Mouse (Mus musculus) left cerebral cortex, postnatal 25 days (tissue): ENCODE data around the gene Sirt7. TPM values are rescaled to one million over a fixed set of nuclear protein-coding genes. Genes with fewer than 3 reads are reported as not detected.
A peak's percentile ranks its signal among the peaks of the same experiment; 100 is the strongest.

Source experiments
- DNase-seq, 2 experiments: peaks; one replicate each; pipeline ENCODE4 v3.0.0; 2022; ENCODE audit warnings: low spot score in 2 of 2, mixed read lengths in 1 of 2
- intact Hi-C: fragments of 180-260 bp; cut with DNase I; formaldehyde crosslinking; loops from one replicate; pipeline ENCODE4 v1.15.1; 2025
- microRNA-seq, 2 experiments: library from miRNA; unstranded; fragments of <30 nt; microRNA quantifications; one replicate each; pipeline ENCODE4 v1.2.0; 2022
- total RNA-seq, 2 experiments: library from RNA; stranded (reverse); gene quantifications; 2 replicates each; pipeline ENCODE4 v1.2.3; 2021

Sirt7 gene
- total RNA-seq, 2 experiments from 2014 or later = 37.8 TPM

DNA sequence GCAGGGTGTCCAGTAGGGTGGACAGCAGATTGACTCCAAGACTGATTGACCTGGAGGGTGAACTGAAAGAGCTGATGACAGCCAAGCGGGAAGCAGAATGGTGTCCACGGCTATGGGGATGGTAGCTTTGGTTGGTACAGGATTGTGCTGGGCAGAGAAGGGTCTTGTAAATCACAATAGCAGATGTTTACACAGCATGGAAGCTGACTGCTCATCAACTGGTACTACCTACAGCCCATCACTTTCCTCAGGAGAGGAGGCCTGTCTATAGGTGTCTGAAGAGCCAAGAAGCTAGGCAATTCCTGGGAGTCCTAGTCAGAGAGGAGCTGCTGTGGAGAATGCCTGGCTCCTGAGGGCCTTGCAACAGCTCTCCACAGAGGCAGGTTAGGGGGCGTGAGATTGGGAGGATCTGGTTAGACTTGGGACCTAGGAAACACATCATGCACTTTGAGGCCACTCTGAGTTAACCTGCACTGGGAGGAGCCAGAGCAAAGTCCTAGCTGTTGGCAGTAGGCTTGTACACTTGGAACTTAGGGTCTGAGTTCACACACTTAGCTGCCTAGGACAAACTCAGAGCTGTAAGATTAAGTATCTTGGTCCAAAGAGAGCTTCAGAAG lies 48.6 kb downstream of the Sirt7 start:
- intact Hi-C loops = no loop called here

DNA sequence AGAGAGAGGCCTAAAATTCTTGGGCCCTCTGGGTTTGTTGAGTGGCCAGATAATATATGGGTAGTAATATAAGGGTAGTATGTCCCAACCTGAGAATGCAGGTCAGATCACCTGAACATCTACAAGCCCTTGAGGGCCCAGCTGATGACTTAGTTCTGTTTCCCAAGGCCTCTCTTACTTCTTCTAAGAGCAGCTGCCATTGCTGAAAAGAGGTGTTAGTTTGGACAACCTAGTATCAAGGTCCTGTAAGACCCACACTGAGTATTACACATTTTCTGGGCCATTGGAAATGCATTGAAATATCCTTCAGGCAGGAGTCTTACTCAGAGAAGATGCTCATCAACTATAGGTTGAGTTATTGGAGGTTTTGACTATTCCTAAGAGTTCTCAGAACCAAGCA lies 49.1 kb downstream of the Sirt7 start:
- DNase-seq = no peak
- intact Hi-C loops = no loop called here

More for the DNA sequence above, 48.6 kb downstream of the Sirt7 start:
- DNase-seq = no peak

DNA sequence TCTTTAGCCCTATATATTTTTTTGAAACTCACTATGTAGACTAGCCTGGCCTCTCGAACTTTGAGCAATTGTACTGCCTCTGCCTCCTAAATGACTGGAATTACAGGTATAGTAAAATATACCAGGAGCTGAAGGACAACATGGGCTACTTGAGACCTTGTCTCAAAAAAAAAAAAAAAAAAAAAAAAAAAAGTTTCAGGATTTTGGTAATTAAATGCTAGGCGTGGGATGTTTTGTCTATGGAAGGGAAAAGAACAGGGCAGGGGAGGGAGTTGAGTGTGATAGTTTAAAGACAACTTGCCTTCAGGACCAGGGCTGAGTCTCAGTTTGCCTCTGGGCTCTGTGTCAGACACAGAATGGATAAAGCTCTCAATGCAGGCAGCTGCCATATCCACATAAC lies 50.0 kb downstream of the Sirt7 start:
- intact Hi-C loops = no loop called here
- DNase-seq = no peak

DNA sequence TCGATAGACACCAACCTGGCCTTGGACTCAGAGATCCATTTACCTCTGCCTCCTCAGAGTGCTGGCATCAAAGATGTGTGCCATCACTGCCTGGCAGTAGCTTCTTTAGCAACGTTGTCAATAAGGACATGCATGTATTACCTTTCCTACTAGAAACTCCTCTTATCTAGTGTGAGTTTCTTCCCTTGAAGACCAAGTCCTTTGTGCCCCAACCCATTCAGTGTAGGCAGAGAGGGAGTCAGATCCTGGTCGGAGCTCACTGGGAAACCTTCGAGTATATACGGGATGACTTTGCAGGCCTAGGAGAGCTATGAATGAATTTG lies 50.8 kb downstream of the Sirt7 start:
- DNase-seq = no peak
- intact Hi-C loops = no loop called here

DNA sequence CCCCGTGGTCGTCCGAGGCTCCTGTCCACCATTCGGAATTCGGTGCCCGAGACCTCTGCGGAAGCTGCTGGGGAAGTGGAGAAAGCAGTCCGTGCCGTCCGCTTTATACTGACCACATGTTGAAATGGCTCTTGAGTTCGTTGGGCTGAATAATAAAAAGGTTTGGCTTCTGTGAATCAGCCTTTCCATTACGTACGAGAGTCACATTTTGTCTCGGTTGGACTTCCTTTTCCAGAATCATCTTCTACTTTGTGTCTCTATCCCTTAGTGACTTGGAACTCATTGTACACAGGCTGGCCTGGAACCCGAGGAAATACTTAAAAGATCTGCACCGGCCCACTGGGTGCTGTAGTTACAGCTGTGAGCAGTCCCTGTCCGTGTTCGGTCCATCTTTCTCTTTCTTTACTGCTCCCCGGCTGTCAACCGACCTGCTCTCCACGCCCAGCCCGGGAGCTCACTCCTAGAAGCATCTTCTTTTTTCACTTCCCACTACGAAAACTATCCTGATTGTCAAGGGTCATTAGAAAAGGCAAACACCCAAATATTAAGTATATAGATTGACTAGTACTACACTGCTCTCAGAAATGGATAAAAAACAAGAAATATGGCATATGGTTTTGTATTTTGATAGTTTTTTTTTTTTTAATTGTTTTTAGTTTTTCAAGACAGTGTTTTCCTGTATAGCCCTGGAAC lies 51.3 kb downstream of the Sirt7 start:
- DNase-seq = peak in 1 of 2 experiments; percentile 14
- intact Hi-C loops = loop anchor here (1.0 to 2.0 kb wide), 2 partner anchors 8 to 55 kb away; partner anchors contain the start of gene Arhgdia

DNA sequence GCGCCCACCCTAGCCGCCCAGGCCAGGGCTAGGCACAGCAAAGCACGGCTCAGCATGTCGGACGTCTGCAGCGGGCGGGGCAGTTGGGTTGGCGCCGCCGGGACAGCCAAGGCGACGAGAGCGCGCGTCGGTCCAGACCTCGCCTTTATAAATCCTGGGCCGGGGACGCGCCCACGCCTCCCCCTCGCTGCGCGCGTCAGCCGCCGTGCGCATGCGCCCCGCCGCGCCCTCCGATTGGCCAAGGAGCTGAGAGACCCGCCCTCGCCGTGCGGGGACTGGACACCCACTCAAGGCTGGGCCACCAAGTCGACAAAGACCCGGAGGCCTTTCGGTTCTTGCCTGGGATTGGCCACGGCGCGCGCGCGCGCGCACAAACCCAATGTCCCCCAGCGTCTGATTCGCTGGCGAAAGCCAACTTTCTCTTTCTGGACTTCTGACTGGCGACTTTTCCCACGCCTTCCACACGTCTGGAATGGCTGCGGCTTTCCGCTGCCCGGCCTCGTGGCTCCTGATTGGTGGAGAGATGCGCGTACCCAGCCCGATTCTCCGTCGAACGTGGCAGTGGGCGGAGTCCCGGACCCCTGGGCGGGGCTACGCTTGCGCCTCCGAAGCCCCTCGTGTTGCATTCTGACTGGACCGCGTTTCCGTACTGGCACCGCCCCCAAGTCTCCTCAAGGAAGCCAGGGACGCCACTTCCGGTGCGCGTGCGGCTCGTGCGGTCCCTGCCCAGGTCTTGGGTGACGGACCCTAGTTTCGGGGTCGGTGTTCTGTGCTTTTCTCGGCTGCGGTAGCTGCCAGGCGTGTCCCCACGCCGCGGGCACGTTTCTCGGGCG lies 52.1 kb downstream of the Sirt7 start, which contains the start of gene P4hb:
P4hb (minus strand) TSS at position 502 of the 833 bp plus-strand sequence.
- peak; percentile 100 for DNase-seq
- intact Hi-C loops = loop anchor here (1.0 to 2.0 kb wide), 2 partner anchors 8 to 54 kb away; partner anchors contain the start of gene Arhgdia

DNA sequence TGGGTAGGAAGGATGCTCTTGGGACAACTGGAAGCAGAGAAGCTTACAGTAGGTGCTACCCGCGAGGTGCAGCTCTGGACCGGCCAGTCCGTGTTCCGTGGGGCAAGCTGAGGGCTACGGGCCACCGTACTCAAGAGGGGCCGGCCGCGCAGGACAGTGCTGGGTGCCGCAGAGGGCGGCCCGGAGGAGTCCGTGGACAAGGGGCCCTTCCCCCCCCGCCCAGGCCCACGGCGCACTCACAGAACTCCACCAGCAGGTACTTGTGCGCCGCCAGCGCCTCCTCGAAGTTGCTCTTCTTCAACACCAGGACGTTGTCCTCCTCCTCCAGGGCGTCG lies 52.7 kb downstream of the Sirt7 start:
- no peak for DNase-seq
- intact Hi-C loops = loop anchor here (2.0 kb wide), 1 partner anchor 54 kb away; no protein-coding TSS in a partner anchor

DNA sequence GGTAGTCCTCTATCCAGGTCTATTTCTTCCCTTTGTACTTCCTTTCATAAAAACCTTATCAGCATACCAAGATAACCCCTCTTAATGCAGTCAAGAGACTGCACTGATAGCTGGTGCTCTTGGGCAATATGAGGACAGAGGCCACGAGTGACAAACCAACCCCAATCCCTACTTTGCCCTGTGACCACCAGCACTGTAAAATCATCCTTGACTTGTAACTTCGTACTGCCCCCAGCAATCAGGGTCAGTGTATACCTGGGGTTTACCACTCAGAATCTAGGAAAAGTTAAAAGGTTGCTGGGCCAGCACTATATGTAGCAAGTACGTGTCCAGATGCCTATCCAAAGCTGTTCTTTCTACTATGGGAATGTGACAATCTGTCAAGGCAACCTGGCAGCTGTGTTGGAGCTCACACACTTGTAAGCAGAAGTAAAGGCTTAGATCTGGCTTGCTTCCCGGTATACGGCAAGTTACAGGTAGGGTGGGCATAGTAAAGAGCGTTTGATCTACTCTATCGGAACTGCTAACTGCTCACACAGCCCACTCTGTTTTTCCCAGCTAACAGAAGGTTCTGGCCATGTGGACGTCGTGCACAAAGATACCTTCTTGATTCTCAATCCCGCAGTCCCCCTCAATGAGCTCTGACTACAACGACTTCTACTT lies 53.2 kb downstream of the Sirt7 start:
- intact Hi-C loops = loop anchor here (2.0 kb wide), 1 partner anchor 53 kb away; no protein-coding TSS in a partner anchor

DNA sequence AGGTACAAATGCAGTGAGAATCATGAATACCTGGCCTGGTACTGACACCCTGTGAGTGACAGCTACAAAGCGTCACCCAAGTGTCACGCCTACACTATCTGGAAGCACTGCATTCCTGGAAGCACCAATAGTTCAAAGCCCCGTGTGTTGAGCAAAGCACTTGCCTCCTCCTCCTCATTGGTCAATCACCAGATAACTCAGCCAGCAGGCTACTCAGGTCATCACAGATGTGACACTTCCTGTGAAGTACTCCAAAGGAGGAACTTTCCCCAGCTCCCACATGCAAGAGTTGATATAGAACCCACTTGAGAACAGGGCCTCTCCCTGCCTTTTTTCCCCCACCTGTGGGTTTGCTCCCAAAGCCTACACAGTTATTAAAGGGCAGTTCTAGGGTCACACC lies 53.9 kb downstream of the Sirt7 start:
- DNase-seq = no peak
- intact Hi-C loops = no loop called here

More for the DNA sequence above, 53.2 kb downstream of the Sirt7 start:
- DNase-seq = no peak

Small RNA genes within 50 kb of the gene (microRNA-seq; reads per million reads assigned to microRNA genes)
- 2.5 to 5.4 reads per million in 2 experiments for gene Mir6936

Other genes starting within 250 kb of the Sirt7 start
- gene Faap100, start 246.5 kb downstream of the Sirt7 start, total RNA-seq = 10 to 100 TPM; 15.3 to 16.3 TPM
- gene Nploc4, start 187.5 kb downstream of the Sirt7 start, total RNA-seq = 10 to 100 TPM; 67.5 to 71.1 TPM
- gene Tspan10, start 182.6 kb downstream of the Sirt7 start, total RNA-seq = 1 to 10 TPM; 2.8 to 5.8 TPM
- gene Pde6g, start 171.7 kb downstream of the Sirt7 start, total RNA-seq = under 1 TPM in 1 of 2 experiments, not detected in 1; 0.18 TPM
- 10 to 100 TPM; 12.6 to 15.9 TPM for gene Oxld1, start 167.2 kb downstream of the Sirt7 start, total RNA-seq
- 10 to 100 TPM; 21.5 to 29.0 TPM for gene Ccdc137, start 167.1 kb downstream of the Sirt7 start, total RNA-seq
- 10 to 100 TPM; 56.7 to 58.1 TPM for gene Arl16, start 157.6 kb downstream of the Sirt7 start, total RNA-seq
- gene Mrpl12, start 140.6 kb downstream of the Sirt7 start, total RNA-seq = 10 to 100 TPM; 72.6 to 75.2 TPM
- 10 to 100 TPM; 18.4 to 20.5 TPM for gene Slc25a10, start 133.4 kb downstream of the Sirt7 start, total RNA-seq
- not detected for gene Gcgr, start 94.5 kb downstream of the Sirt7 start, total RNA-seq
- 10 to 100 TPM; 88.2 to 93.6 TPM for gene Mcrip1, start 75.5 kb downstream of the Sirt7 start, total RNA-seq
- not detected for gene Ppp1r27, start 74.1 kb downstream of the Sirt7 start, total RNA-seq
- gene P4hb, start 52.0 kb downstream of the Sirt7 start, total RNA-seq = 100 to 1,000 TPM; 125 to 127 TPM
- 100 to 1,000 TPM; 340 to 344 TPM for gene Arhgdia, start 43.6 kb downstream of the Sirt7 start, total RNA-seq
- 10 to 100 TPM; 59.9 to 61.2 TPM for gene Alyref, start 26.9 kb downstream of the Sirt7 start, total RNA-seq
- gene Anapc11, start 26.8 kb downstream of the Sirt7 start, total RNA-seq = 10 to 100 TPM; 93.2 to 94.8 TPM
- gene Npb, start 16.8 kb downstream of the Sirt7 start, total RNA-seq = not detected
- 100 to 1,000 TPM; 120 to 141 TPM for gene Pcyt2, start 7.3 kb downstream of the Sirt7 start, total RNA-seq
- 10 to 100 TPM; 91.5 to 98.4 TPM for gene Mafg, start 8.4 kb upstream of the Sirt7 start, total RNA-seq
- 1 to 10 TPM; 1.4 to 2.1 TPM for gene Pycr1, start 18.5 kb upstream of the Sirt7 start, total RNA-seq
- 1 to 10 TPM; 7.4 to 8.6 TPM for gene Myadml2, start 22.9 kb upstream of the Sirt7 start, total RNA-seq
- 1 to 10 TPM; 4.1 to 4.7 TPM for gene Notum, start 35.9 kb upstream of the Sirt7 start, total RNA-seq
- gene Aspscr1, start 47.7 kb upstream of the Sirt7 start, total RNA-seq = 10 to 100 TPM; 51.2 to 53.1 TPM
- 10 to 100 TPM; 18.0 to 22.7 TPM for gene Cenpx, start 88.5 kb upstream of the Sirt7 start, total RNA-seq
- gene Lrrc45, start 88.7 kb upstream of the Sirt7 start, total RNA-seq = 10 to 100 TPM; 50.4 to 60.0 TPM
- gene Rac3, start 96.2 kb upstream of the Sirt7 start, total RNA-seq = 10 to 100 TPM; 39.4 to 41.0 TPM
- gene Dcxr, start 102.0 kb upstream of the Sirt7 start, total RNA-seq = 1 to 10 TPM; 6.1 to 7.4 TPM
- gene Cbr2, start 106.9 kb upstream of the Sirt7 start, total RNA-seq = 1 to 10 TPM; 2.6 to 3.7 TPM
- 10 to 100 TPM; 29.3 to 33.1 TPM for gene Hmga1b, start 137.6 kb upstream of the Sirt7 start, total RNA-seq
- gene Rfng, start 159.0 kb upstream of the Sirt7 start, total RNA-seq = 10 to 100 TPM; 62.9 to 63.3 TPM
- 100 to 1,000 TPM; 139 to 143 TPM for gene Gps1, start 159.0 kb upstream of the Sirt7 start, total RNA-seq
- 10 to 100 TPM; 40.0 to 42.8 TPM for gene Dus1l, start 171.2 kb upstream of the Sirt7 start, total RNA-seq
- gene Fasn, start 199.3 kb upstream of the Sirt7 start, total RNA-seq = 100 to 1,000 TPM; 168 to 171 TPM